Mouse (Mus musculus) small intestine, adult 2 months (tissue): ENCODE measurements around the gene Sec22b. TPM values are rescaled to one million over a fixed set of nuclear protein-coding genes. Genes with fewer than 3 reads are reported as not detected.

Source experiments
- H3K27ac ChIP-seq: fragments of 200-500 bp; 2 replicates; pipeline ENCODE4 v1.5.1; 2012; ENCODE audit warnings: low read depth, low read length, control low read depth, inconsistent platforms; ENCODE audit not compliant: insufficient read depth
- H3K27me3 ChIP-seq: fragments of 200-500 bp; 2 replicates; pipeline ENCODE4 v1.6.1; 2012; ENCODE audit warnings: mild to moderate bottlenecking, moderate library complexity, low read length, inconsistent platforms; ENCODE audit not compliant: control insufficient read depth, insufficient read depth
- H3K36me3 ChIP-seq: fragments of 200-500 bp; 2 replicates; pipeline ENCODE4 v1.6.1; 2012; ENCODE audit warnings: mild to moderate bottlenecking, low read length, control low read depth, inconsistent platforms; ENCODE audit not compliant: control insufficient read depth, insufficient read depth
- H3K4me1 ChIP-seq: fragments of 200-500 bp; 2 replicates; pipeline ENCODE4 v1.6.1; 2012; ENCODE audit warnings: low read length, inconsistent platforms, mixed read lengths; ENCODE audit not compliant: control insufficient read depth, insufficient read depth, insufficient read length
- H3K4me3 ChIP-seq: fragments of 200-500 bp; 2 replicates; pipeline ENCODE4 v1.5.1; 2012; ENCODE audit warnings: low read depth, mild to moderate bottlenecking, control low read depth, inconsistent platforms, low read length, moderate library complexity
- CTCF ChIP-seq: fragments of 200-500 bp; IDR thresholded peaks from 2 replicates; pipeline ENCODE4 v1.5.1; 2012; ENCODE audit warnings: low read depth, mild to moderate bottlenecking, control low read depth, inconsistent platforms, low read length, moderate library complexity, mixed read lengths; ENCODE audit not compliant: insufficient replicate concordance, insufficient read length; ENCODE audit errors: extremely low read depth
- POLR2A ChIP-seq: fragments of 200-500 bp; IDR thresholded peaks from 2 replicates; pipeline ENCODE4 v1.6.1; 2012; ENCODE audit warnings: low read depth, mild to moderate bottlenecking, control low read depth, inconsistent platforms, low read length, moderate library complexity
- WGBS: fragments of 180-500 bp; shearing (Covaris S2); methylation state at CpG from one replicate; pipeline ENCODE4 v1.1.7; 2018; 5-methylcytosine and 5-hydroxymethylcytosine counted together
- polyA plus RNA-seq: library from polyadenylated mRNA; depleted of rRNA; stranded (reverse); fragments of >200 nt; gene quantifications from 2 replicates; pipeline ENCODE4 v1.2.3, GENCODE M21; 2012

The Sec22b gene
- polyA plus RNA-seq, 1 experiment: 40.0 TPM

DNA sequence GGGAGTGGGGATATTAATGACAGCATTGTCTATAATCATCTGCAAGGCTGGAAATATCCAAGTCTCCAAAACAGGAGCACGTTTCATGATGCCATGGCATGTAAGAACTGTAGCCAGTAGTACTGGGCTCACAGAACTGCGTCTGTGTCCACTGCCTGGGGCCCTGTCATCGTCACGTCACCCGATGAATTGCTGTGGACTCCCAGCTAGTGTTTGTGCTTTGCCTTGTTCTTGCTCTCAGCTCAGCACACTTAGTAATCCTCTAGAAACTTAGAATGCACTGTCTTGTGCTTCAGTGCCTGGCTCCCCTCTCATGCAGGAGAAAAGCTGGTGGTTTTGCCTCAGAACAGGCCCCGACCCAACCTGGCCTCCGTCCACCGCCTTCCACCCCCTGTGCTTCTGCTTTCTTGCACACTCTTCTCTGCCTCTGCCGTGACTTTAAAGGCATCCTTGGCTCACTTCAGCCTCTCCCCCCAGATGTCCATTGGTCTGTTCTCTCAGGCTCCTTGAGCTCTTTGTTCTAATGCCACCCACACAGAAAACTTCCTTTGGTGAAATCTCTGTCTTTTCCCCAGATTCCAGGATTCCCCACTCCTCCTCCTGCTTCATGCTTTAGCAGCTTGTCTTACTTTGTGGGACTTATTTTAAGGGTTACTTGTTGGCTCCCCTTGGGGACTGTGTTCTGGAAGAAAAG lies 39.7 kb downstream of the Sec22b start:
- Histone ChIP-seq H3K36me3 (no peaks in the 10 kb centered on the region), H3K27me3 (no peaks in the 10 kb centered on the region), H3K4me3 (no peak overlapping the region), H3K27ac (no peak overlapping the region), H3K4me1 (no peaks in the 10 kb centered on the region)
- TF ChIP-seq CTCF (no peak), POLR2A (no peak)
- WGBS: 79% methylated on average over 9 of the region's 9 CpGs

DNA sequence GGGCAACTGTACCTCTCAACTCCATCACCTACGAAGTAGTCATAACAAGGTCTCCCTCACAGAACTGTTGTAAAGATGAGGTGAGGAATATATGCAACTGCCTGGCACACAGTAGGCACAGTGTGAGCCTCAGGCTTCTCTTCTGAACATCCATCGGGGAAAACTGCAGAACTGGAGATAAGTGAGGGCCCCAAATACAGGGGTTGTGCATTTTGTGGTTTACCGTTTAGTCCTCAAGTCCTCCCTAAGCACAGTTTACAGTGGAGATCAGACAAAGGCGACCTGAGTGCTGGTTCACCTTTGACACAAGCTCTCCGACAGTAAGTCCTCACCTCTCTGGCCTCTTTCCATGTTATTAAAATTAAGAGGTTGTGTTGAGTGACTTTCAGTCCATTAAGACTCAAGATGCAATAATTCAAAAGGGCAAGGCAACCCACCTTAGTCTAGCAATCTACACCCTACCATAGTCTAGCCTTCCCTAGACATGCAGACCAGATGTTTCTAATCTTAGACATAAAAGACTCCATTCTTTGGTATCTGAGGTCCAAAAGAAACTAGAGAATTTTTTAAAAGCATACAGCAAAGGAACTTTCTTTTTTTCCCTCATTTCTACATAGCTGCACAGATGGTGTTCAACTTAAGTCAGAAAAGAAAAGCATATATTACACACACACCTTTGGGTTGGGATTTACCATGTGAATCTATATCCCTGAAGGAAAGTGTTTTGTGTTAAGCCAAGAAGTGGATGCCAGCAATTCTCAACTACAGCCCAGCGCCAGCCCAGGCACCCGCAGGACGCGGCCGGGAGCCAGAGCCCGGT lies 40.7 kb downstream of the Sec22b start:
- Histone ChIP-seq H3K27ac (no peak overlapping the region), H3K27me3 (no peaks in the 10 kb centered on the region), H3K4me1 (no peaks in the 10 kb centered on the region), H3K36me3 (no peaks in the 10 kb centered on the region), H3K4me3 (no peak overlapping the region)
- 85% methylated on average over 11 of the region's 11 CpGs for WGBS
- TF ChIP-seq CTCF: no peak
- TF ChIP-seq POLR2A: no peak

DNA sequence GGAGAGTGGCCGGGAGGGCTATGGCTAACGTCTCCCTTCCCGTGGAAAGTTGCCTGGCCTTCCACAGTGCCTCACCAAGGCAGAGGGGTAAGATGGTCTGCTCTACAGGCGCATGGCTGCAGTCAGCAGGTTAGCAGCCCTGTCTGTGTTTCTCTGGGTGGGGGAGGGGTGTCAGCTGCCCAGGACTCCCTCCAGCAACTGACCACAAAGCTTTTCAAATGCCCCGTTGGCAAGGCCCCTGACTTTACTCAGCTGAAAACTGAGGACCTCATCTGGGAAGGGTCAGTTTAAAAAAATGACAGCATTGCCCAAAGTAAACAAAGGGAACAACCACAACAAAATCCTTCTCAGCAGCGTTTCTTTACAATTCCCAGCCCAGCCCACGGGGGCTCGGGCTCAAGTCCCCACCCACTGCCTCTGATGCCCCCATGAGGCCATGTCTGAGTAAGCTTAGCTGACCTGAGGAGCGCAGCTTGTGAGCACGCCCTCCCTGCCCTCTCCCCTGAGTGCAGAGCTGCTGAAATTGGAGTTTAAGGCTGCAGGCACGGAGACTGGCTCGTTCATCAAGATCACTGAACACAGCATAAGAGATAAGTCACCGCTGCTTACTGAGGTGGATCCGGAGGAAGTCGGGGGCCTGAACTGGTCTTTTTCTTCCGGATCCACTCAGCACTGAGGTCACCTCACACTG lies 41.4 kb downstream of the Sec22b start:
- Histone ChIP-seq H3K36me3 (no peaks in the 10 kb centered on the region), H3K27ac (no peak overlapping the region), H3K4me1 (no peaks in the 10 kb centered on the region), H3K4me3 (peak overlapping the region; percentile 24; the same call in 1 of the 2 replicates), H3K27me3 (no peaks in the 10 kb centered on the region)
- 59% methylated on average over 16 of the region's 16 CpGs for WGBS
- TF ChIP-seq POLR2A (no peak), CTCF (no peak)

DNA sequence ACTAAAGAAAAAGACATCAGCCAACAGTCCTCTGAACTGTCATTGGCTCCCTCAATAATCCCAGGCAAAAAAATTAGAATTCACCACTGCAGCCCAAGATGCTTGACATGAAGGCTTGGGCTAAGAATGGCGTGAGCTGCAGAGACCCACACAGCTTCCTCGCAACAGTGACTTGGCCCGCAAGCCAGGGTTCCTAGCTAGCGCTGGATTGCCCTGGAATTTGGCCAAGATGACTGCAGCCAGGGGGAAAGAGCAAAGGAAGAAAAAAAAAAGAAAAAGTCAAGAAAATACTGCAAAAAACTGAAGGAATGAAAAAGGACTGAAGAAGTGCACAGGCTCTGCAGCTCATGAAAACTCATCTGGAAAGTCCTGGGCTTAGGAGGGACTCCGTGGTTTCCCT lies 43.5 kb downstream of the Sec22b start:
- 41% methylated on average over 5 of the region's 5 CpGs for WGBS
- no peak overlapping the region for H3K27ac ChIP-seq
- H3K36me3 ChIP-seq: no peaks in the 10 kb centered on the region
- no peak overlapping the region for H3K4me3 ChIP-seq
- H3K27me3 ChIP-seq: no peaks in the 10 kb centered on the region
- TF ChIP-seq POLR2A: no peak
- no peak for TF ChIP-seq CTCF
- H3K4me1 ChIP-seq: peaks cover 3% of the 10 kb centered on the region

DNA sequence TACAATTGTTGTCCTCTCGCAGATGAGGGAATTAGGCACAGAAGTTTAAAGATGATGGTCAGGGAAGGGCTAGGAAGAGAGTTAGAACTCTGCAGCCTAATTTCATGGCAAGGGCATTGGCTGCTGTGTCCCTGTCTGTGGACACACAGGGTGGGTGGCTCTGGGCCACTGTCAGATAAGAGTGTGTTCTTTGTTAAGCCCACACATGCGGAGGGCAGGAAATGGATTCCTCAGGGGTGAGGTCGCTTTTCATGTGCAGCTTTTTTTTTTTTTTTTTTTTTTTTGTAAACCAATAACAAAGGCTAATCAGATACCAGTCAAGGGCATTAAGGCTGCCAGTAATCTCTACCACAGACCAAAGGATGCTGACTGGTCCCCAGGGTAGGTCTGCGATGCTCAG lies 45.4 kb downstream of the Sec22b start:
- no peaks in the 10 kb centered on the region for H3K36me3 ChIP-seq
- no peak overlapping the region for H3K4me3 ChIP-seq
- H3K4me1 ChIP-seq: peaks cover 3% of the 10 kb centered on the region
- no peak overlapping the region for H3K27ac ChIP-seq
- WGBS: 57% methylated on average over 4 of the region's 4 CpGs
- no peaks in the 10 kb centered on the region for H3K27me3 ChIP-seq
- no peak for TF ChIP-seq CTCF
- TF ChIP-seq POLR2A: no peak

DNA sequence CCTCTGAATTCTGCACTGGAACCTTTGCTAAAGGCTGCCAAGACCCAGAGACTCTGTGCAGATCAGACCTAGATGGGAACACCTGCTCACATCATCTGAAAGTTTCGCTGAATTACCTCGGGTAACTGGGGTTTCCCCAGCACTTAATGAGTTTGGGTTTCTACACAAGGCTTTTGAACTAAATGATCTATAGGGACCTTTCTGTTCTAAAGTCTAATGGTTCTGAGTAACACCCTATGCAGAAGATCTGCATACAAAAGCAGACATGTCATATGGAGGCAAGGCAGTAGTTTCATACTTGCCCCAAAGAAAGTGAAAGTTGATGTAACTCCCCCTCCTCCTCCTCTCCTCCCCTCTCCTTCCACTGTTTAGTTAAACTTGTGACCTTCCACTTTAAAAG lies 47.5 kb downstream of the Sec22b start:
- Histone ChIP-seq H3K36me3 (no peaks in the 10 kb centered on the region), H3K27ac (no peak overlapping the region), H3K4me3 (no peak overlapping the region), H3K27me3 (no peaks in the 10 kb centered on the region), H3K4me1 (peaks cover 3% of the 10 kb centered on the region)
- WGBS: 45% methylated on average over 2 of the region's 2 CpGs
- no peak for TF ChIP-seq CTCF

DNA sequence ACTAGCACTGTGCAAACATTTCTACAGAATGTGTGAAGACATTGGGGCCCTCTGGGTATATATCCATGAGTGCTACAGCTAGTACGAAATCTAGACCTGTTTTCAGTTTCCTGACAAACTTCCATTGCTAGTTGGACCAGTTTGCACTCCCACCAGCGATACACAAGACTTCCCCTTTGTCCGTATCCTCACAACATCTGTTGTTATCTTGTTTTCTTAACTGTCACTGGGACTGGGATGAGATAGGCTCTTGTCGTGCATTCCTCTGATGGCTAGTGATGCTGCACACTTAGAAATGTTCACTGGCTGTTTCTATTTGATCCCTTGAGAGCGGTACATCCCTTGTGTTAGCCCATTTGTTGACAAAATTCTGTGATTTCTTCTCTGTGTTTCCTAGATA lies 49.0 kb downstream of the Sec22b start:
- WGBS: 76% methylated on average over 5 of the region's 5 CpGs
- H3K27ac ChIP-seq: no peak overlapping the region

More for the DNA sequence above, 49.0 kb downstream of the Sec22b start:
- H3K27me3 ChIP-seq: no peaks in the 10 kb centered on the region
- peaks cover 3% of the 10 kb centered on the region for H3K4me1 ChIP-seq
- no peak overlapping the region for H3K4me3 ChIP-seq
- no peaks in the 10 kb centered on the region for H3K36me3 ChIP-seq
- no peak for TF ChIP-seq CTCF
- no peak for TF ChIP-seq POLR2A
